ENCODE assay signal across 17 mouse cellular contexts in genomic region chr6:136720436-136720835, GRCm38 (mm10). TPM values are rescaled to one million over a fixed set of nuclear protein-coding genes. Genes with fewer than 3 reads are reported as not detected.
DNase-seq lines count a peak whose midpoint lies in the region.
"Had no signal": no experiment of that assay in that cellular context is flagged by ENCODE, and none has a peak within 500 bp of the region (broad histone marks: within the 10 kb centered on the region; RNA-seq: fewer than 3 reads in every experiment).

No protein-coding gene starts in this region.

- peak; percentile 10 for DNase-seq in adrenal gland, postnatal 10 days
- no peak for DNase-seq in adrenal gland, adult 2 months
- DNase-seq in cerebellum, postnatal 36 days: peak; percentile 4 to 7
- no peak for DNase-seq in cerebellum, adult 18-20 months
- peak; percentile 15 for DNase-seq in right cerebral cortex, postnatal 14 days
- no peak for DNase-seq in right cerebral cortex, adult 18-20 months
- peak; percentile 3 to 4 for DNase-seq in layer of hippocampus, postnatal 36 days
- DNase-seq in frontal cortex, postnatal 25 days (ENCODE audit: low spot score in 2 of 2): no peak
- DNase-seq: cerebellum, adult 9-10 months; forebrain, postnatal 0 days; gastrocnemius, postnatal 36 days; heart, adult 2 months; kidney, adult 18-20 months; liver, embryonic 13.5 days; lung, adult 2 months; lung, postnatal 14 days had no signal

RNA-seq across cellular contexts. Expression of gene Plbd1, which starts 58.7 kb away (rescaled TPM):
- 100 to 1,000 TPM; 114 to 115 TPM for total RNA-seq in adrenal gland, postnatal 10 days (2021)
- 10 to 100 TPM; 43.6 to 48.3 TPM for total RNA-seq in adrenal gland, adult 2 months (2021)
- polyA plus RNA-seq in adrenal gland, adult 2 months (2012; rRNA removed): 8.9 and 11.5 TPM in 2 replicates
- under 1 TPM; 0.17 to 0.25 TPM for total RNA-seq in layer of hippocampus, postnatal 36 days (2021)
- total RNA-seq: midbrain, postnatal 0 days had no signal

Comparison
In these comparisons a context has a peak if more than half of its experiments do, and no peak if none do; other contexts are left out.
1. DNase-seq: peak in adrenal gland, postnatal 10 days (single experiment), cerebellum, postnatal 36 days (2 of 2), right cerebral cortex, postnatal 14 days (single experiment) and layer of hippocampus, postnatal 36 days (2 of 2); none in adrenal gland, adult 2 months (single experiment), cerebellum, adult 18-20 months (0 of 2), right cerebral cortex, adult 18-20 months (single experiment) and frontal cortex, postnatal 25 days (0 of 2).
2. RNA of gene Plbd1, which starts 58.7 kb away (total RNA-seq): 114 to 115 TPM in adrenal gland, postnatal 10 days and 43.6 to 48.3 TPM in adrenal gland, adult 2 months; 0.17 to 0.25 TPM in layer of hippocampus, postnatal 36 days; every median in the first group is over 10 times any median in the second.